In the genomic region with DNA sequence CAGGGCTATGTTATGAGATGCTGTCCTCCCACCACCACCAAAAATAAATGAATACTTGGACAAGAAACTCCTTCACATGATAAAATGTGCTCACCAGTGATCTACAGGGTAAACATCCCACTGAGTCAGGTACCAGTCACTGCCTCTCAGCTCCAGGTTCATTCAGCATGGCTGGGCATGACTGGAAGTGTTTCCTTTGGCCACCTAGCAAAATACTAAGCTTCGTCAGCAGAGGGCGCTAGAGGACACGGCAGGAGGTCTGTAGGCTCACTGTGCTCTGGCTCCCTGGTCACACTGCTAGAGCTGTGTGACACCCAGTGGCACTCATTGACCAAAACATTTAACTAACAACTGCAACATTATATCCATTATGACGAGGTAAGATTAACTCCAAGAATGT, we compare ENCODE assay signal across 9 mouse cellular contexts. TPM values are rescaled to one million over a fixed set of nuclear protein-coding genes. Genes with fewer than 3 reads are reported as not detected.
A peak's percentile ranks its signal among the peaks of the same experiment; 100 is the strongest.
DNase-seq lines count a peak whose midpoint lies in the region; ATAC-seq and TF ChIP-seq lines count a peak whose summit lies in the region.
"Had no signal": no experiment of that assay in that cellular context is flagged by ENCODE, and none has a peak within 500 bp of the region (broad histone marks: within the 10 kb centered on the region; RNA-seq: fewer than 3 reads in every experiment).

No protein-coding gene starts in this region.

- no peak overlapping the region for H3K4me3 ChIP-seq in heart, embryonic 16.5 days (ENCODE audit: low read length)
- H3K4me3 ChIP-seq in lung, embryonic 14.5 days (ENCODE audit: low read depth, low read length): no peak overlapping the region
- H3K4me3 ChIP-seq: midbrain, embryonic 12.5 days had no signal

- H3K4me2 ChIP-seq in heart, embryonic 16.5 days (ENCODE audit: low read depth, low read length): no peak overlapping the region
- no peak overlapping the region for H3K4me2 ChIP-seq in lung, embryonic 14.5 days
- H3K4me2 ChIP-seq: midbrain, embryonic 12.5 days had no signal

- no peaks in the 10 kb centered on the region for H3K4me1 ChIP-seq in heart, embryonic 16.5 days (ENCODE audit: control insufficient read depth, insufficient read depth, low read length)
- H3K4me1 ChIP-seq in lung, embryonic 14.5 days (ENCODE audit: insufficient read depth): no peaks in the 10 kb centered on the region
- H3K4me1 ChIP-seq: midbrain, embryonic 12.5 days had no signal

- no peaks in the 10 kb centered on the region for H3K27me3 ChIP-seq in heart, embryonic 16.5 days (ENCODE audit: control insufficient read depth, insufficient read depth, low read length)
- H3K27me3 ChIP-seq in lung, embryonic 14.5 days (ENCODE audit: insufficient read depth, low read length): no peaks in the 10 kb centered on the region
- H3K27me3 ChIP-seq: midbrain, embryonic 12.5 days had no signal

- TF ChIP-seq CTCF in lung, embryonic 14.5 days (IDR thresholded peaks at IDR 0.05; ENCODE audit: low read depth): peak; percentile 97

- WGBS in heart, embryonic 16.5 days: 3% methylated on average over 4 of the region's 4 CpGs
- WGBS in large intestine, adult 2 months: under 1% methylated on average over 4 of the region's 4 CpGs
- WGBS in lung, embryonic 14.5 days: 4% methylated on average over 4 of the region's 4 CpGs

- no peaks in the 10 kb centered on the region for H3K36me3 ChIP-seq in heart, embryonic 16.5 days (ENCODE audit: control insufficient read depth, insufficient read depth)
- H3K36me3 ChIP-seq in lung, embryonic 14.5 days (ENCODE audit: insufficient read depth): no peaks in the 10 kb centered on the region
- H3K36me3 ChIP-seq: midbrain, embryonic 12.5 days had no signal

- no peak overlapping the region for H3K9ac ChIP-seq in heart, embryonic 16.5 days (ENCODE audit: low read length)
- no peak overlapping the region for H3K9ac ChIP-seq in lung, embryonic 14.5 days
- H3K9ac ChIP-seq: midbrain, embryonic 12.5 days had no signal

- H3K9me3 ChIP-seq in heart, embryonic 16.5 days (replicated peaks; ENCODE audit: control insufficient read depth, low read length): no peaks in the 10 kb centered on the region
- H3K9me3 ChIP-seq in lung, embryonic 14.5 days (ENCODE audit: low read depth, low read length): no peaks in the 10 kb centered on the region
- H3K9me3 ChIP-seq: midbrain, embryonic 12.5 days had no signal

- peak; percentile 90 for DNase-seq in ES-CJ7 (ENCODE audit: low read depth, low spot score)
- peak; percentile 87 for DNase-seq in brain, adult 2 months (ENCODE audit: low read depth, low spot score)
- peak; percentile 11 for DNase-seq in fat pad, adult 2 months (ENCODE audit: extremely low read depth, low read depth, low spot score)
- peak; percentile 64 for DNase-seq in large intestine, adult 2 months (ENCODE audit: low read depth, low spot score)
- DNase-seq in lung, embryonic 14.5 days: peak; percentile 94
- peak; percentile 75 for DNase-seq in right cerebral cortex, adult 18-20 months
- DNase-seq in urinary bladder, adult 2 months (ENCODE audit: low spot score): peak; percentile 59

- ATAC-seq in heart, embryonic 16.5 days (replicated peaks; ENCODE audit: extremely low read depth, insufficient read depth, low FRiP score): peak; percentile 79
- 0 out of 2 replicates have a peak, but pooled peaks have one; percentile 50 for ATAC-seq in lung, embryonic 14.5 days (ENCODE audit: insufficient read depth)

- H3K27ac ChIP-seq in heart, embryonic 16.5 days (ENCODE audit: low read length): no peak overlapping the region
- H3K27ac ChIP-seq in lung, embryonic 14.5 days (ENCODE audit: low read depth): no peak overlapping the region
- H3K27ac ChIP-seq: midbrain, embryonic 12.5 days had no signal

RNA-seq across cellular contexts. Expression of gene Iqcg, which starts 32.3 kb away (rescaled TPM):
- polyA plus RNA-seq in heart, embryonic 16.5 days (2015; fragmentation: Nextera tagmentation; extraction: Ambion mirVana): 2.0 and 2.9 TPM in 2 replicates
- polyA plus RNA-seq in large intestine, adult 2 months (2012; rRNA removed): 0.21 and 0.40 TPM in 2 replicates
- polyA plus RNA-seq in lung, embryonic 14.5 days (2014; fragmentation: Nextera tagmentation; extraction: Ambion mirVana): 2.6 TPM in 2 replicates
- polyA plus RNA-seq in urinary bladder, adult 2 months (2012; rRNA removed): 0.29 and 0.69 TPM in 2 replicates

RNA-seq across cellular contexts. Expression of gene Rpl35a, which starts 32.5 kb away (rescaled TPM):
- polyA plus RNA-seq in heart, embryonic 16.5 days (2015; fragmentation: Nextera tagmentation; extraction: Ambion mirVana): 500 and 510 TPM in 2 replicates
- 425 and 427 TPM in 2 replicates for polyA plus RNA-seq in large intestine, adult 2 months (2012; rRNA removed)
- polyA plus RNA-seq in lung, embryonic 14.5 days (2014; fragmentation: Nextera tagmentation; extraction: Ambion mirVana): 1,015 and 1,080 TPM in 2 replicates
- polyA plus RNA-seq in urinary bladder, adult 2 months (2012; rRNA removed): 1,609 and 1,643 TPM in 2 replicates

RNA-seq across cellular contexts. Expression of gene Lmln, which starts 38.6 kb away (rescaled TPM):
- 1.8 and 2.0 TPM in 2 replicates for polyA plus RNA-seq in heart, embryonic 16.5 days (2015; fragmentation: Nextera tagmentation; extraction: Ambion mirVana)
- polyA plus RNA-seq in large intestine, adult 2 months (2012; rRNA removed): 1.0 and 3.2 TPM in 2 replicates
- 3.5 and 3.8 TPM in 2 replicates for polyA plus RNA-seq in lung, embryonic 14.5 days (2014; fragmentation: Nextera tagmentation; extraction: Ambion mirVana)
- polyA plus RNA-seq in urinary bladder, adult 2 months (2012; rRNA removed): 1.8 and 1.9 TPM in 2 replicates

Comparison
In these comparisons a context has a peak if more than half of its experiments do, and no peak if none do; other contexts are left out.
1. DNase-seq: peak in every context shown above with its lines; median percentile 94 in lung, embryonic 14.5 days; 90 in ES-CJ7; 87 in brain, adult 2 months; 75 in right cerebral cortex, adult 18-20 months; 64 in large intestine, adult 2 months; 59 in urinary bladder, adult 2 months; 11 in fat pad, adult 2 months.